15 mouse cellular contexts compared by ENCODE assay signal in the genomic region with DNA sequence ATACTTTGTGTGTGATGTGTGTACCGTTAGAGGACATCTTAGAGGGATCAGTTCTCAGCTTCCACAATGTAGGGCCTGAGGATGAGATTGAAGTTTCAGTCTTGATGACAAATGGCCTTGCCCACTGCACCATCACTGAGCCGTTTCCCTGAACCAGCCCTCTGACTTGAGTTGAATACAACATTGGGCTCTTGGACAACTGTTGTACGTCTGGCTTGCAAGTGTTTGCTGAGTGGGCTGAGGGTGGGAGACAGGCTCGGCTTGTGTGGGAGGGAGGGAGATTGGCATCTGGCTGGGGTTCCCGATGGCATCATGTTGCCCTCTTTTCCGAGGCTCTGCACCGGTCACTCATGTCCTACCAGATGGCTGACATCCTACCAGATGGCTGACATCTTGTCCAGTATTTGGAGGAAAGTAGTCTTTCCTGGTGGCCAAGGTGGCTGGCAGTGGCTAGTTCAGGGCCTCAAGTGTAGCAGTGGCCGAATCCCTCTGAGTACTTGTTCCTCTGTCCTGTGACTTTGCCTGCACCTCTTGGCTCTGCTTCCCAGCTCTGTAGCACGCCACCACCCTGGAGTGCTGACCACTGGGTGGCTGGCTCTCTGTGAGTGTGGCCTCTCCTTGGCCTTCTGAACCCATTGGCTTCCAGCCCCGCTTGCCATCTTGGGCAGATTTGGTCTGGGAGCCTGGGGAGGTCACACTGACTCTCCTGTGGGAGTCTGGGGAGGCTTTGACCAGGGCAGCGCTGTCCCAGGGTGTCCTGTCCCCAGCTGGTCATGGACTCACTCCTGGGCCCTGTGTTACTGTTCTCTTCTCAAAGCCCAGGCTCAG. TPM values are rescaled to one million over a fixed set of nuclear protein-coding genes. Genes with fewer than 3 reads are reported as not detected.
DNase-seq lines count a peak whose midpoint lies in the region; ATAC-seq and TF ChIP-seq lines count a peak whose summit lies in the region.
"Had no signal": no experiment of that assay in that cellular context is flagged by ENCODE, and none has a peak within 500 bp of the region (broad histone marks: within the 10 kb centered on the region; RNA-seq: fewer than 3 reads in every experiment).

No protein-coding gene starts in this region.

- H3K9me3 ChIP-seq in forebrain, postnatal 0 days (ENCODE audit: low read length): no peaks in the 10 kb centered on the region
- H3K9me3 ChIP-seq in midbrain, embryonic 12.5 days: no peaks in the 10 kb centered on the region
- H3K9me3 ChIP-seq: embryonic facial prominence, embryonic 13.5 days had no signal

- no peak overlapping the region for H3K9ac ChIP-seq in forebrain, postnatal 0 days
- no peak overlapping the region for H3K9ac ChIP-seq in midbrain, embryonic 12.5 days (replicated peaks)
- H3K9ac ChIP-seq: embryonic facial prominence, embryonic 13.5 days; liver, postnatal 0 days had no signal

- DNase-seq in cerebellum, adult 18-20 months: peak; percentile 78 to 82
- peak; percentile 72 for DNase-seq in cerebellum, adult 8-10 months
- DNase-seq in forebrain, postnatal 0 days: no peak
- DNase-seq in urinary bladder, adult 18-20 months (ENCODE audit: low spot score in 2 of 2): no peak
- DNase-seq in urinary bladder, postnatal 36 days (ENCODE audit: low spot score in 2 of 2): no peak
- DNase-seq in embryo, embryonic 11 days: no peak
- DNase-seq: gastrocnemius, postnatal 36 days; liver, postnatal 0 days; right cerebral cortex, postnatal 25 days had no signal

- ATAC-seq in forebrain, postnatal 0 days: no peak
- ATAC-seq in midbrain, embryonic 12.5 days (ENCODE audit: low FRiP score, low read depth): no peak
- ATAC-seq: liver, postnatal 0 days had no signal

- H3K4me2 ChIP-seq in forebrain, postnatal 0 days (ENCODE audit: low read depth): peak overlapping the region; percentile 60; the same call in 1 of the 2 replicates
- H3K4me2 ChIP-seq in midbrain, embryonic 12.5 days (replicated peaks): peak overlapping the region; percentile 85; the same call in 1 of the 2 replicates

- peak overlapping the region; percentile 89; the same call in 1 of the 2 replicates for H3K27ac ChIP-seq in forebrain, postnatal 0 days (ENCODE audit: low read depth, low read length)
- peak overlapping the region; percentile 71 for H3K27ac ChIP-seq in midbrain, embryonic 12.5 days (replicated peaks)
- H3K27ac ChIP-seq: embryonic facial prominence, embryonic 13.5 days had no signal

- no peak for TF ChIP-seq CTCF in forebrain, postnatal 0 days (IDR thresholded peaks at IDR 0.05; ENCODE audit: low read depth)

- 62% methylated on average over 11 of the region's 11 CpGs for WGBS in forebrain, postnatal 0 days
- 62% methylated on average over 11 of the region's 11 CpGs for WGBS in midbrain, embryonic 12.5 days

- H3K4me3 ChIP-seq in forebrain, postnatal 0 days (ENCODE audit: low read depth, low read length): no peak overlapping the region
- no peak overlapping the region for H3K4me3 ChIP-seq in midbrain, embryonic 12.5 days

- no peaks in the 10 kb centered on the region for H3K27me3 ChIP-seq in forebrain, postnatal 0 days (ENCODE audit: insufficient read depth, low read length)
- H3K27me3 ChIP-seq in midbrain, embryonic 12.5 days: no peaks in the 10 kb centered on the region

- H3K4me1 ChIP-seq in forebrain, postnatal 0 days (ENCODE audit: insufficient read depth): 0 out of 2 replicates have a peak, but pooled peaks cover 8% of the 10 kb centered on the region
- peaks cover 52% of the 10 kb centered on the region for H3K4me1 ChIP-seq in midbrain, embryonic 12.5 days

- H3K36me3 ChIP-seq in forebrain, postnatal 0 days (ENCODE audit: insufficient read depth): 0 out of 2 replicates have a peak, but pooled peaks cover 3% of the 10 kb centered on the region
- no peaks in the 10 kb centered on the region for H3K36me3 ChIP-seq in midbrain, embryonic 12.5 days
- H3K36me3 ChIP-seq: embryonic facial prominence, embryonic 13.5 days had no signal

RNA-seq across cellular contexts. Expression of a gene that starts 9.3 kb away (rescaled TPM):
- total RNA-seq in forebrain, postnatal 0 days (2014; rRNA removed): not detected in 2 replicates
- 0.15 and 0.40 TPM in 2 replicates for polyA plus RNA-seq in forebrain, postnatal 0 days (2015; fragmentation: Nextera tagmentation; extraction: Ambion mirVana)
- polyA plus RNA-seq in midbrain, embryonic 12.5 days (2016; fragmentation: Nextera tagmentation; extraction: Ambion mirVana): not detected in 2 replicates
- total RNA-seq: adrenal gland, postnatal 14 days; ES-E14; gastrocnemius, postnatal 36 days; heart, postnatal 36 days had no signal
- polyA plus RNA-seq: embryonic facial prominence, embryonic 13.5 days; liver, postnatal 0 days; urinary bladder, adult 2 months had no signal

Comparison
In these comparisons a context has a peak if more than half of its experiments do, and no peak if none do; other contexts are left out.
1. DNase-seq: peak in cerebellum, adult 18-20 months (2 of 2) and cerebellum, adult 8-10 months (single experiment); none in forebrain, postnatal 0 days (single experiment), urinary bladder, adult 18-20 months (0 of 2), urinary bladder, postnatal 36 days (0 of 2) and embryo, embryonic 11 days (single experiment).